Mouse (Mus musculus) megakaryocyte, embryonic 14.5 days (primary cell): ENCODE measurements around the gene Apom. TPM values are rescaled to one million over a fixed set of nuclear protein-coding genes. Genes with fewer than 3 reads are reported as not detected.
A peak's percentile ranks its signal among the peaks of the same experiment; 100 is the strongest.

ENCODE experiments used
- H3K27me3 ChIP-seq: replicated peaks from 2 replicates; pipeline ENCODE3; 2012; ENCODE audit warnings: inconsistent platforms
- H3K36me3 ChIP-seq: replicated peaks from 2 replicates; pipeline ENCODE3; 2012; ENCODE audit warnings: low read length, inconsistent platforms, mixed read lengths
- H3K4me1 ChIP-seq: 2 replicates; pipeline ENCODE4 v1.6.1; 2012; ENCODE audit warnings: inconsistent platforms
- H3K4me3 ChIP-seq: replicated peaks from 2 replicates; pipeline ENCODE3; 2012; ENCODE audit warnings: moderate library complexity, mild to moderate bottlenecking, inconsistent platforms
- H3K9me3 ChIP-seq: 2 replicates; pipeline ENCODE4 v1.6.1; 2012; ENCODE audit warnings: inconsistent platforms
- FLI1 ChIP-seq: IDR thresholded peaks from 2 replicates; pipeline ENCODE4 v1.6.1; 2012; ENCODE audit warnings: low read length, inconsistent platforms, mixed read lengths
- GATA1 ChIP-seq: IDR thresholded peaks from 3 replicates; pipeline ENCODE4 v1.6.1; 2012; ENCODE audit warnings: mixed read lengths, low read length, inconsistent platforms, borderline replicate concordance
- polyA plus RNA-seq: library from polyadenylated mRNA; stranded (reverse); fragments of >175 nt; gene quantifications from 2 replicates; pipeline ENCODE4 v1.2.3, GENCODE M21; 2012; ENCODE audit warnings: low replicate concordance; ENCODE audit not compliant: insufficient read depth

Apom gene
- polyA plus RNA-seq, 1 experiment, result not detected

- Histone ChIP-seq H3K4me3 (no peak overlapping the region), H3K36me3 (peaks cover 98% of the 10 kb centered on the region), H3K27me3 (no peaks in the 10 kb centered on the region), H3K4me1 (no peaks in the 10 kb centered on the region), H3K9me3 (peaks cover 5% of the 10 kb centered on the region)
- TF ChIP-seq FLI1 (no peak), GATA1 (no peak)
Observed at GRCm38 (mm10) chr17:35147922-35148639, 16.2 kb upstream of the Apom start.

GRCm38 (mm10) chr17:35147348-35147747 lies 15.5 kb upstream of the Apom start:
- TF ChIP-seq FLI1, result no peak
- Histone ChIP-seq H3K27me3 (no peaks in the 10 kb centered on the region), H3K4me3 (no peak overlapping the region), H3K9me3 (peaks cover 8% of the 10 kb centered on the region), H3K36me3 (peaks cover 98% of the 10 kb centered on the region), H3K4me1 (no peaks in the 10 kb centered on the region)

- no peak overlapping the region for H3K4me3 ChIP-seq
- TF ChIP-seq GATA1 (no peak), FLI1 (no peak)
- H3K9me3 ChIP-seq, result peaks cover 8% of the 10 kb centered on the region
- peaks cover 99% of the 10 kb centered on the region for H3K36me3 ChIP-seq
- H3K27me3 ChIP-seq, result no peaks in the 10 kb centered on the region
- no peaks in the 10 kb centered on the region; the same call in 1 of the 2 replicates for H3K4me1 ChIP-seq
Observed at GRCm38 (mm10) chr17:35146139-35146538, 14.3 kb upstream of the Apom start.

- Histone ChIP-seq H3K9me3 (peaks cover 8% of the 10 kb centered on the region), H3K4me3 (no peak overlapping the region), H3K4me1 (peaks cover 29% of the 10 kb centered on the region), H3K27me3 (no peaks in the 10 kb centered on the region), H3K36me3 (peaks cover 96% of the 10 kb centered on the region)
- TF ChIP-seq GATA1 (no peak), FLI1 (no peak)
Observed at GRCm38 (mm10) chr17:35141971-35142370, 10.1 kb upstream of the Apom start.

- Histone ChIP-seq H3K27me3 (no peaks in the 10 kb centered on the region), H3K9me3 (peaks cover 8% of the 10 kb centered on the region), H3K4me1 (peaks cover 39% of the 10 kb centered on the region), H3K36me3 (peaks cover 82% of the 10 kb centered on the region), H3K4me3 (no peak overlapping the region)
- no peak for TF ChIP-seq GATA1
- no peak for TF ChIP-seq FLI1
Observed at GRCm38 (mm10) chr17:35140490-35140996, 8.7 kb upstream of the Apom start.

GRCm38 (mm10) chr17:35139269-35139668 lies 7.4 kb upstream of the Apom start:
- Histone ChIP-seq H3K36me3 (peaks cover 69% of the 10 kb centered on the region), H3K9me3 (peaks cover 8% of the 10 kb centered on the region), H3K4me3 (no peak overlapping the region), H3K27me3 (no peaks in the 10 kb centered on the region), H3K4me1 (peaks cover 39% of the 10 kb centered on the region)
- TF ChIP-seq FLI1, result no peak

GRCm38 (mm10) chr17:35135591-35136320 lies 3.9 kb upstream of the Apom start:
- no peaks in the 10 kb centered on the region for H3K9me3 ChIP-seq
- peaks cover 41% of the 10 kb centered on the region for H3K36me3 ChIP-seq
- peaks cover 56% of the 10 kb centered on the region for H3K4me1 ChIP-seq
- TF ChIP-seq GATA1, result no peak
- TF ChIP-seq FLI1, result no peak
- H3K27me3 ChIP-seq, result no peaks in the 10 kb centered on the region
- peak overlapping the region; percentile 93 for H3K4me3 ChIP-seq

GRCm38 (mm10) chr17:35134801-35135590 lies 3.1 kb upstream of the Apom start, which contains the start of gene Bag6:
Bag6 (plus strand) TSS chr17:35135178.
- H3K4me1 ChIP-seq, result peaks cover 60% of the 10 kb centered on the region

GRCm38 (mm10) chr17:35133517-35133916 lies 1.7 kb upstream of the Apom start:
- no peaks in the 10 kb centered on the region for H3K27me3 ChIP-seq
- H3K36me3 ChIP-seq, result peaks cover 37% of the 10 kb centered on the region

More at GRCm38 (mm10) chr17:35134801-35135590, 3.1 kb upstream of the Apom start, which contains the start of gene Bag6:
- H3K9me3 ChIP-seq, result no peaks in the 10 kb centered on the region
- TF ChIP-seq GATA1 (no peak), FLI1 (peak; percentile 94; the same call in 1 of the 2 replicates)
- H3K4me3 ChIP-seq, result peak within 1 kb of the TSS; percentile 93
- H3K36me3 ChIP-seq, result peaks cover 41% of the 10 kb centered on the region
- H3K27me3 ChIP-seq, result no peaks in the 10 kb centered on the region

GRCm38 (mm10) chr17:35132174-35132560 lies 317 bp upstream of the Apom start:
- Histone ChIP-seq H3K27me3 (no peaks in the 10 kb centered on the region), H3K9me3 (no peaks in the 10 kb centered on the region), H3K36me3 (peaks cover 36% of the 10 kb centered on the region), H3K4me1 (peaks cover 56% of the 10 kb centered on the region), H3K4me3 (no peak overlapping the region)
- TF ChIP-seq GATA1 (no peak), FLI1 (no peak)

More at GRCm38 (mm10) chr17:35133517-35133916, 1.7 kb upstream of the Apom start:
- TF ChIP-seq FLI1 (no peak), GATA1 (no peak)
- H3K4me3 ChIP-seq, result no peak overlapping the region
- H3K9me3 ChIP-seq, result no peaks in the 10 kb centered on the region
- peaks cover 58% of the 10 kb centered on the region for H3K4me1 ChIP-seq
